In genomic region chr10:60808447-60808846, GRCm38 (mm10) we compare ENCODE assay signal across 10 mouse cellular contexts. TPM values are rescaled to one million over a fixed set of nuclear protein-coding genes. Genes with fewer than 3 reads are reported as not detected.
DNase-seq lines count a peak whose midpoint lies in the region; ATAC-seq and TF ChIP-seq lines count a peak whose summit lies in the region.
"Had no signal": no experiment of that assay in that cellular context is flagged by ENCODE, and none has a peak within 500 bp of the region (broad histone marks: within the 10 kb centered on the region; RNA-seq: fewer than 3 reads in every experiment).

No protein-coding gene starts in this region.

- TF ChIP-seq POLR2A in small intestine, adult 2 months (IDR thresholded peaks at IDR 0.05; ENCODE audit: low read depth, low read length): no peak

- 38% methylated on average over 6 of the region's 6 CpGs for WGBS in heart, embryonic 10.5 days
- 72% methylated on average over 6 of the region's 6 CpGs for WGBS in midbrain, embryonic 10.5 days
- 79% methylated on average over 6 of the region's 6 CpGs for WGBS in midbrain, embryonic 16.5 days
- 28% methylated on average over 6 of the region's 6 CpGs for WGBS in heart, postnatal 0 days
- 71% methylated on average over 6 of the region's 6 CpGs for WGBS in small intestine, adult 2 months

- TF ChIP-seq CTCF in heart, postnatal 0 days (IDR thresholded peaks at IDR 0.05; ENCODE audit: low read depth): no peak
- no peak for TF ChIP-seq CTCF in small intestine, adult 2 months (IDR thresholded peaks at IDR 0.05; ENCODE audit: extremely low read depth, insufficient read length, insufficient replicate concordance, low read depth, low read length)

- ATAC-seq in midbrain, embryonic 16.5 days: no peak
- ATAC-seq in heart, postnatal 0 days (ENCODE audit: insufficient read depth, low read depth): peak; percentile 13; the same call in 1 of the 2 replicates

- TF ChIP-seq EP300 in heart, postnatal 0 days (IDR thresholded peaks at IDR 0.05; ENCODE audit: low read depth): no peak

- no peaks in the 10 kb centered on the region for H3K36me3 ChIP-seq in heart, embryonic 10.5 days
- H3K36me3 ChIP-seq in midbrain, embryonic 10.5 days: no peaks in the 10 kb centered on the region
- no peaks in the 10 kb centered on the region for H3K36me3 ChIP-seq in midbrain, embryonic 16.5 days (ENCODE audit: control insufficient read depth, insufficient read depth, low read length)
- H3K36me3 ChIP-seq in heart, postnatal 0 days (replicated peaks; ENCODE audit: control insufficient read depth, insufficient read depth, low read length): no peaks in the 10 kb centered on the region
- no peaks in the 10 kb centered on the region for H3K36me3 ChIP-seq in small intestine, adult 2 months (ENCODE audit: control insufficient read depth, insufficient read depth, low read length)

- peaks cover 100% of the 10 kb centered on the region for H3K4me1 ChIP-seq in heart, embryonic 10.5 days
- H3K4me1 ChIP-seq in midbrain, embryonic 10.5 days: peaks cover 73% of the 10 kb centered on the region
- H3K4me1 ChIP-seq in midbrain, embryonic 16.5 days (ENCODE audit: control insufficient read depth, insufficient read depth, low read length): peaks cover 10% of the 10 kb centered on the region
- peaks cover 73% of the 10 kb centered on the region for H3K4me1 ChIP-seq in heart, postnatal 0 days (ENCODE audit: control insufficient read depth, insufficient read depth)
- peaks cover 13% of the 10 kb centered on the region; the same call in 1 of the 2 replicates for H3K4me1 ChIP-seq in small intestine, adult 2 months (ENCODE audit: control insufficient read depth, insufficient read depth, insufficient read length, low read length)

- H3K27me3 ChIP-seq in heart, embryonic 10.5 days (ENCODE audit: insufficient read depth, poor library complexity, severe bottlenecking): no peaks in the 10 kb centered on the region
- peaks cover 85% of the 10 kb centered on the region for H3K27me3 ChIP-seq in midbrain, embryonic 10.5 days (ENCODE audit: low read depth, poor library complexity, severe bottlenecking)
- no peaks in the 10 kb centered on the region for H3K27me3 ChIP-seq in midbrain, embryonic 16.5 days (ENCODE audit: control insufficient read depth, insufficient read depth, low read depth, low read length)
- no peaks in the 10 kb centered on the region for H3K27me3 ChIP-seq in heart, postnatal 0 days (ENCODE audit: control insufficient read depth, insufficient read depth, low read length)
- no peaks in the 10 kb centered on the region for H3K27me3 ChIP-seq in small intestine, adult 2 months (ENCODE audit: control insufficient read depth, insufficient read depth, low read length)

- no peak overlapping the region for H3K9ac ChIP-seq in midbrain, embryonic 16.5 days (ENCODE audit: low read depth, low read length)
- H3K9ac ChIP-seq in heart, postnatal 0 days (replicated peaks; ENCODE audit: low read depth, low read length): no peak overlapping the region

- H3K4me3 ChIP-seq in heart, embryonic 10.5 days: no peak overlapping the region
- no peak overlapping the region for H3K4me3 ChIP-seq in midbrain, embryonic 10.5 days
- H3K4me3 ChIP-seq in midbrain, embryonic 16.5 days (ENCODE audit: low read depth, low read length): no peak overlapping the region
- no peak overlapping the region for H3K4me3 ChIP-seq in heart, postnatal 0 days (ENCODE audit: low read depth, low read length)
- no peak overlapping the region for H3K4me3 ChIP-seq in small intestine, adult 2 months (ENCODE audit: low read depth, low read length)
- H3K4me3 ChIP-seq: erythroblast, embryonic 14.5 days had no signal

- H3K9me3 ChIP-seq in heart, embryonic 10.5 days: no peaks in the 10 kb centered on the region
- H3K9me3 ChIP-seq in midbrain, embryonic 10.5 days (replicated peaks): no peaks in the 10 kb centered on the region
- H3K9me3 ChIP-seq in midbrain, embryonic 16.5 days (replicated peaks; ENCODE audit: control insufficient read depth, low read length, poor library complexity, severe bottlenecking): no peaks in the 10 kb centered on the region
- H3K9me3 ChIP-seq in heart, postnatal 0 days (replicated peaks; ENCODE audit: control insufficient read depth, low read length): no peaks in the 10 kb centered on the region

- no peak for DNase-seq in heart, embryonic 10.5 days (ENCODE audit: low spot score)
- DNase-seq in heart, postnatal 4 days: no peak
- DNase-seq in midbrain, embryonic 10.5 days (ENCODE audit: low spot score): no peak
- no peak for DNase-seq in heart, postnatal 0 days (ENCODE audit: low spot score)
- DNase-seq in adrenal gland, postnatal 36 days: no peak
- no peak for DNase-seq in kidney, adult 18-20 months

- H3K4me2 ChIP-seq in midbrain, embryonic 16.5 days (ENCODE audit: low read length): no peak overlapping the region
- H3K4me2 ChIP-seq in heart, postnatal 0 days (ENCODE audit: low read depth, low read length): no peak overlapping the region

- H3K27ac ChIP-seq in heart, embryonic 10.5 days: peak overlapping the region; percentile 98
- H3K27ac ChIP-seq in midbrain, embryonic 10.5 days (replicated peaks): peak overlapping the region; percentile 81; the same call in 1 of the 2 replicates
- H3K27ac ChIP-seq in midbrain, embryonic 16.5 days (ENCODE audit: low read length): no peak overlapping the region
- peak overlapping the region; percentile 82 for H3K27ac ChIP-seq in heart, postnatal 0 days (ENCODE audit: low read depth)
- H3K27ac ChIP-seq in small intestine, adult 2 months (ENCODE audit: insufficient read depth, low read depth, low read length): peak overlapping the region; percentile 42

RNA-seq across cellular contexts. Expression of gene Unc5b, which starts 22.9 kb away (rescaled TPM):
- 17.9 and 18.8 TPM in 2 replicates for polyA plus RNA-seq in heart, embryonic 10.5 days (2016; fragmentation: Nextera tagmentation; extraction: Ambion mirVana)
- 10 to 100 TPM; 42.1 to 43.3 TPM for total RNA-seq in heart, postnatal 4 days (2021)
- polyA plus RNA-seq in midbrain, embryonic 10.5 days (2016; fragmentation: Nextera tagmentation; extraction: Ambion mirVana): 2.7 and 3.2 TPM in 2 replicates
- 2.0 and 2.4 TPM in 2 replicates for polyA plus RNA-seq in midbrain, embryonic 16.5 days (2015; fragmentation: Nextera tagmentation; extraction: Ambion mirVana)
- total RNA-seq in heart, postnatal 0 days (2014; rRNA removed; ENCODE audit: low replicate concordance): 50.5 and 63.2 TPM in 2 replicates
- polyA plus RNA-seq in heart, postnatal 0 days (2015; fragmentation: Nextera tagmentation; extraction: Ambion mirVana): 4.9 and 5.0 TPM in 2 replicates
- 24.6 and 71.6 TPM in 2 replicates for polyA plus RNA-seq in small intestine, adult 2 months (2012; rRNA removed)
- 1 to 10 TPM; 5.9 to 8.3 TPM for total RNA-seq in adrenal gland, postnatal 36 days (2021)
- total RNA-seq: megakaryocyte-erythroid progenitor cell, adult 5-6 weeks had no signal
- polyA plus RNA-seq: erythroblast, embryonic 14.5 days had no signal

RNA-seq across cellular contexts. Expression of gene Slc29a3, which starts 55.9 kb away (rescaled TPM):
- 5.7 and 6.3 TPM in 2 replicates for polyA plus RNA-seq in heart, embryonic 10.5 days (2016; fragmentation: Nextera tagmentation; extraction: Ambion mirVana)
- 1 to 10 TPM; 6.9 to 8.2 TPM for total RNA-seq in heart, postnatal 4 days (2021)
- polyA plus RNA-seq in midbrain, embryonic 10.5 days (2016; fragmentation: Nextera tagmentation; extraction: Ambion mirVana): 8.4 and 12.8 TPM in 2 replicates
- polyA plus RNA-seq in midbrain, embryonic 16.5 days (2015; fragmentation: Nextera tagmentation; extraction: Ambion mirVana): 9.8 and 10.3 TPM in 2 replicates
- total RNA-seq in heart, postnatal 0 days (2014; rRNA removed; ENCODE audit: low replicate concordance): 1.6 and 2.9 TPM in 2 replicates
- polyA plus RNA-seq in heart, postnatal 0 days (2015; fragmentation: Nextera tagmentation; extraction: Ambion mirVana): 3.7 and 4.4 TPM in 2 replicates
- 3.8 and 5.0 TPM in 2 replicates for polyA plus RNA-seq in small intestine, adult 2 months (2012; rRNA removed)
- total RNA-seq in adrenal gland, postnatal 36 days (2021): 10 to 100 TPM; 28.8 to 38.7 TPM
